10 mouse cellular contexts compared by ENCODE assay signal in genomic region chr4:41604476-41605396, GRCm38 (mm10). TPM values are rescaled to one million over a fixed set of nuclear protein-coding genes. Genes with fewer than 3 reads are reported as not detected.
DNase-seq lines count a peak whose midpoint lies in the region; ATAC-seq and TF ChIP-seq lines count a peak whose summit lies in the region.
"Had no signal": no experiment of that assay in that cellular context is flagged by ENCODE, and none has a peak within 500 bp of the region (broad histone marks: within the 10 kb centered on the region; RNA-seq: fewer than 3 reads in every experiment).

No protein-coding gene starts in this region.

- no peaks in the 10 kb centered on the region for H3K36me3 ChIP-seq in lung, embryonic 14.5 days (ENCODE audit: insufficient read depth)
- no peaks in the 10 kb centered on the region for H3K36me3 ChIP-seq in neural tube, embryonic 15.5 days
- no peaks in the 10 kb centered on the region for H3K36me3 ChIP-seq in intestine, embryonic 16.5 days (ENCODE audit: control insufficient read depth, insufficient read depth, low read length)
- H3K36me3 ChIP-seq: embryonic facial prominence, embryonic 13.5 days had no signal

- ATAC-seq in lung, embryonic 14.5 days (ENCODE audit: insufficient read depth) = no peak
- ATAC-seq in neural tube, embryonic 15.5 days (ENCODE audit: low FRiP score) = peak; percentile 78
- no peak for ATAC-seq in intestine, embryonic 16.5 days

- H3K4me1 ChIP-seq in lung, embryonic 14.5 days (ENCODE audit: insufficient read depth) = no peaks in the 10 kb centered on the region
- no peaks in the 10 kb centered on the region for H3K4me1 ChIP-seq in embryonic fibroblast, embryonic 13.5 days (ENCODE audit: control insufficient read depth, insufficient read depth, low read length)
- peaks cover 12% of the 10 kb centered on the region for H3K4me1 ChIP-seq in neural tube, embryonic 15.5 days
- no peaks in the 10 kb centered on the region for H3K4me1 ChIP-seq in intestine, embryonic 16.5 days (ENCODE audit: control insufficient read depth, insufficient read depth, low read length)
- H3K4me1 ChIP-seq: embryonic facial prominence, embryonic 13.5 days had no signal

- TF ChIP-seq POLR2A in embryonic fibroblast, embryonic 13.5 days (IDR thresholded peaks at IDR 0.05; ENCODE audit: low read depth, low read length) = no peak

- peak; percentile 48 for TF ChIP-seq CTCF in lung, embryonic 14.5 days (IDR thresholded peaks at IDR 0.05; ENCODE audit: low read depth)
- TF ChIP-seq CTCF in embryonic fibroblast, embryonic 13.5 days (IDR thresholded peaks at IDR 0.05; ENCODE audit: borderline replicate concordance, insufficient read depth, low read length) = peak; percentile 56; the same call in 1 of the 2 replicates

- H3K9ac ChIP-seq in lung, embryonic 14.5 days = no peak overlapping the region
- H3K9ac ChIP-seq in neural tube, embryonic 15.5 days (replicated peaks) = no peak overlapping the region
- H3K9ac ChIP-seq in intestine, embryonic 16.5 days (ENCODE audit: low read depth, low read length) = no peak overlapping the region
- H3K9ac ChIP-seq: embryonic facial prominence, embryonic 13.5 days had no signal

- DNase-seq in adrenal gland, postnatal 14 days = peak; percentile 30
- no peak for DNase-seq in adrenal gland, adult 18-20 months (ENCODE audit: low spot score in 2 of 2)
- DNase-seq in lung, embryonic 14.5 days = no peak
- DNase-seq in lung, postnatal 14 days = no peak
- no peak for DNase-seq in frontal cortex, postnatal 25 days (ENCODE audit: low spot score in 2 of 2)
- DNase-seq: right cerebral cortex, postnatal 4 days had no signal

- no peaks in the 10 kb centered on the region for H3K9me3 ChIP-seq in lung, embryonic 14.5 days (ENCODE audit: low read depth, low read length)
- no peaks in the 10 kb centered on the region for H3K9me3 ChIP-seq in neural tube, embryonic 15.5 days (replicated peaks)
- H3K9me3 ChIP-seq in intestine, embryonic 16.5 days (ENCODE audit: control insufficient read depth, low read length) = no peaks in the 10 kb centered on the region
- H3K9me3 ChIP-seq: embryonic facial prominence, embryonic 13.5 days had no signal

- 40% methylated on average over 8 of the region's 8 CpGs for WGBS in lung, embryonic 14.5 days
- WGBS in neural tube, embryonic 15.5 days = 20% methylated on average over 8 of the region's 8 CpGs
- WGBS in intestine, embryonic 16.5 days = 44% methylated on average over 8 of the region's 8 CpGs

- H3K27me3 ChIP-seq in lung, embryonic 14.5 days (ENCODE audit: insufficient read depth, low read length) = no peaks in the 10 kb centered on the region
- H3K27me3 ChIP-seq in neural tube, embryonic 15.5 days (replicated peaks) = 0 out of 2 replicates have a peak, but pooled peaks cover 7% of the 10 kb centered on the region
- H3K27me3 ChIP-seq in intestine, embryonic 16.5 days (replicated peaks; ENCODE audit: control insufficient read depth, insufficient read depth, low read length) = no peaks in the 10 kb centered on the region

- no peak overlapping the region for H3K27ac ChIP-seq in lung, embryonic 14.5 days (ENCODE audit: low read depth)
- H3K27ac ChIP-seq in embryonic fibroblast, embryonic 13.5 days (ENCODE audit: insufficient read depth, low read length) = no peak overlapping the region
- H3K27ac ChIP-seq in neural tube, embryonic 15.5 days (replicated peaks) = peak overlapping the region; percentile 28
- no peak overlapping the region for H3K27ac ChIP-seq in intestine, embryonic 16.5 days (ENCODE audit: low read length)
- H3K27ac ChIP-seq: embryonic facial prominence, embryonic 13.5 days had no signal

- no peak overlapping the region for H3K4me3 ChIP-seq in lung, embryonic 14.5 days (ENCODE audit: low read depth, low read length)
- no peak overlapping the region for H3K4me3 ChIP-seq in embryonic fibroblast, embryonic 13.5 days (ENCODE audit: insufficient read depth, low read length)
- no peak overlapping the region for H3K4me3 ChIP-seq in neural tube, embryonic 15.5 days (replicated peaks)
- no peak overlapping the region for H3K4me3 ChIP-seq in intestine, embryonic 16.5 days (ENCODE audit: low read length)
- H3K4me3 ChIP-seq: embryonic facial prominence, embryonic 13.5 days had no signal

- no peak overlapping the region for H3K4me2 ChIP-seq in lung, embryonic 14.5 days
- no peak overlapping the region for H3K4me2 ChIP-seq in neural tube, embryonic 15.5 days
- no peak overlapping the region for H3K4me2 ChIP-seq in intestine, embryonic 16.5 days (ENCODE audit: low read depth, low read length)
- H3K4me2 ChIP-seq: embryonic facial prominence, embryonic 13.5 days had no signal

RNA-seq across cellular contexts. Expression of gene Dnaic1, which starts 35.2 kb away (rescaled TPM):
- 0.34 and 2.2 TPM in 2 replicates for total RNA-seq in adrenal gland, postnatal 14 days (2021)
- total RNA-seq in adrenal gland, adult 18-20 months (2021) = not detected
- 2.7 and 3.1 TPM in 2 replicates for polyA plus RNA-seq in lung, embryonic 14.5 days (2014; fragmentation: Nextera tagmentation; extraction: Ambion mirVana)
- polyA plus RNA-seq in embryonic fibroblast, embryonic 13.5 days (2011; ENCODE audit: insufficient read length, low read depth, missing spikeins) = not detected in 2 replicates
- 2.1 and 2.5 TPM in 2 replicates for polyA plus RNA-seq in neural tube, embryonic 15.5 days (2015; fragmentation: Nextera tagmentation; extraction: Ambion mirVana)
- 3.5 and 4.2 TPM in 2 replicates for polyA plus RNA-seq in intestine, embryonic 16.5 days (2015; fragmentation: Nextera tagmentation; extraction: Ambion mirVana)

RNA-seq across cellular contexts. Expression of gene Enho, which starts 35.4 kb away (rescaled TPM):
- 3.5 and 6.9 TPM in 2 replicates for total RNA-seq in adrenal gland, postnatal 14 days (2021)
- total RNA-seq in adrenal gland, adult 18-20 months (2021) = 1 to 10 TPM; 2.3 to 4.1 TPM
- 11.5 and 15.4 TPM in 2 replicates for polyA plus RNA-seq in lung, embryonic 14.5 days (2014; fragmentation: Nextera tagmentation; extraction: Ambion mirVana)
- polyA plus RNA-seq in embryonic fibroblast, embryonic 13.5 days (2011; ENCODE audit: insufficient read length, low read depth, missing spikeins) = 1.4 and 1.7 TPM in 2 replicates
- polyA plus RNA-seq in neural tube, embryonic 15.5 days (2015; fragmentation: Nextera tagmentation; extraction: Ambion mirVana) = 89.8 and 111 TPM in 2 replicates
- polyA plus RNA-seq in intestine, embryonic 16.5 days (2015; fragmentation: Nextera tagmentation; extraction: Ambion mirVana) = 7.6 and 8.7 TPM in 2 replicates

RNA-seq across cellular contexts. Expression of gene Fam219a, which starts 35.4 kb away (rescaled TPM):
- 18.1 and 18.2 TPM in 2 replicates for total RNA-seq in adrenal gland, postnatal 14 days (2021)
- total RNA-seq in adrenal gland, adult 18-20 months (2021) = 10 to 100 TPM; 15.7 to 20.2 TPM
- polyA plus RNA-seq in lung, embryonic 14.5 days (2014; fragmentation: Nextera tagmentation; extraction: Ambion mirVana) = 2.0 and 3.3 TPM in 2 replicates
- 11.4 and 15.5 TPM in 2 replicates for polyA plus RNA-seq in embryonic fibroblast, embryonic 13.5 days (2011; ENCODE audit: insufficient read length, low read depth, missing spikeins)
- polyA plus RNA-seq in neural tube, embryonic 15.5 days (2015; fragmentation: Nextera tagmentation; extraction: Ambion mirVana) = 15.2 and 17.9 TPM in 2 replicates
- polyA plus RNA-seq in intestine, embryonic 16.5 days (2015; fragmentation: Nextera tagmentation; extraction: Ambion mirVana) = 2.4 and 2.9 TPM in 2 replicates
